Mouse (Mus musculus) olfactory bulb, adult 2 months (tissue): Measurements from ENCODE around the gene E130114P18Rik.

Experiments
- CTCF ChIP-seq: fragments of 200-500 bp; IDR thresholded peaks from 2 replicates; pipeline ENCODE4 v1.5.1; 2012; ENCODE audit warnings: low read depth, mild to moderate bottlenecking, low read length, moderate library complexity; ENCODE audit not compliant: insufficient read depth
- POLR2A ChIP-seq: fragments of 200-500 bp; IDR thresholded peaks from 2 replicates; pipeline ENCODE4 v1.6.1; 2012; ENCODE audit warnings: mild to moderate bottlenecking, low read depth, low read length, moderate library complexity; ENCODE audit not compliant: insufficient read depth

DNA sequence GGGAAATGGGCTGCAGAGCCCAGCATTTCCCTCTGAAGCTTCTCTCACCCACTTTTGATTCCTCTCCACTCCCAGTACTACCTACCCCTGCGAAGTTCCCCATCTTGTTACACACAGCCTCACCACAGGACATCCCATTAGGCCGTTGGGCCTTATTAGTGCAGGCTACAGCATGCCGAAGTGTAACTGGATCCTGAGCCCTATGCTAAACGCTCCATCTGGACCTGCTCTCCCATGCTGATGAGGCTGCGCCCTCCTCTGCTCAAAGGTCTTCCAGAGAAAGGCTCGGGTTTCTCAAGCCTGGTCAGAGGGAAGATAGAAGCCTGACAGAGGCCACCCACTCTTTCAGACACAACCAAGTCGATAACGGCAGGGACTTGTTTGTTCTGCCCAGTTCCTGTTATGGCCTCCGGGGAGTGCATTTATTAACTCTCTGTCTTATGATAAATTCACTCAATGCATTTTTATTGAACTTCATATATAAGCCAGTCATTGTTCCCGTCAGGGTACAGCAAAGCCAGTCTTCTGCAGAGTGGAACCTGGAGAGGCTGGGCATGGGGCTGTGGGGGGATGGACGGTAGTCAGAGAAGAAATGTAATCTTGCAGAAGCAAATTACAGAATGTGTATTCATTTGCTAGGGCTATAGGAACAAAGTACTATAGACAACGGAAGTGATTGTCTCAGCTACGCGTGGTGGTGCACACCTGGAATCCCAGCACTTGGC, 148.8 kb downstream of the E130114P18Rik start:
- no peak for TF ChIP-seq CTCF
- no peak for TF ChIP-seq POLR2A
